Mouse (Mus musculus) MEL (cell line): ENCODE measurements around the gene Vmn1r177. TPM values are rescaled to one million over a fixed set of nuclear protein-coding genes. Genes with fewer than 3 reads are reported as not detected.
"Not testable (repeated sequence)": the region's sequence is repeated elsewhere in the genome, so short reads cannot be mapped to it uniquely, and the experiment has no call there.

Source experiments
- DNase-seq: peaks from one replicate; pipeline ENCODE4 v3.0.0; 2011; ENCODE audit warnings: low read depth, low spot score
- H3K27ac ChIP-seq: 2 replicates; pipeline ENCODE4 v1.5.1; 2012; ENCODE audit warnings: low read depth, mild to moderate bottlenecking, control low read depth, low read length, moderate library complexity; ENCODE audit not compliant: control insufficient read depth
- H3K27me3 ChIP-seq, 2 experiments: fragments of 150-350 bp in 1 of 2; sonication (generic) in 1 of 2; 2 replicates each; pipeline ENCODE4 v1.6.1; 2012; ENCODE audit warnings: low read length in 2 of 2, mild to moderate bottlenecking in 2 of 2, improper control_type of control experiment in 1 of 2, moderate library complexity in 1 of 2; ENCODE audit not compliant: insufficient read depth in 2 of 2, control insufficient read depth in 1 of 2
- H3K36me3 ChIP-seq, 2 experiments: 2 replicates each; pipeline ENCODE4 v1.6.1; 2012 to 2014; ENCODE audit warnings: low read length in 2 of 2, improper control_type of control experiment in 1 of 2, inconsistent platforms in 1 of 2, mild to moderate bottlenecking in 1 of 2; ENCODE audit not compliant: insufficient read depth in 2 of 2, control insufficient read depth in 1 of 2
- H3K4me1 ChIP-seq, 2 experiments: fragments of 150-350 bp in 1 of 2; sonication (generic) in 1 of 2; 2 replicates each; pipeline ENCODE4 v1.6.1; 2012; ENCODE audit warnings: low read length in 2 of 2, improper control_type of control experiment in 1 of 2, mild to moderate bottlenecking in 1 of 2; ENCODE audit not compliant: insufficient read depth in 2 of 2, control insufficient read depth in 1 of 2
- H3K4me3 ChIP-seq, 2 experiments: fragments of 150-350 bp in 1 of 2; sonication (generic) in 1 of 2; 2 replicates each; pipeline ENCODE4 v1.5.1; 2012; ENCODE audit warnings: low read depth in 2 of 2, low read length in 2 of 2, mild to moderate bottlenecking in 2 of 2, moderate library complexity in 2 of 2, control low read depth in 1 of 2, improper control_type of control experiment in 1 of 2; ENCODE audit not compliant: control insufficient read depth in 1 of 2, insufficient read depth in 1 of 2
- H3K79me2 ChIP-seq: 2 replicates; pipeline ENCODE4 v1.6.1; 2012; ENCODE audit warnings: mild to moderate bottlenecking, low read length, moderate library complexity; ENCODE audit not compliant: control insufficient read depth, poor library complexity, insufficient read depth
- H3K9ac ChIP-seq: 2 replicates; pipeline ENCODE4 v1.6.1; 2012; ENCODE audit warnings: low read depth, mild to moderate bottlenecking, control low read depth, low read length, moderate library complexity; ENCODE audit not compliant: control insufficient read depth, poor library complexity, severe bottlenecking
- H3K9me3 ChIP-seq: fragments of 150-350 bp; sonication (generic); replicated peaks from 2 replicates; pipeline ENCODE4 v1.6.1; 2012; ENCODE audit warnings: mild to moderate bottlenecking, low read length, improper control_type of control experiment, moderate library complexity; ENCODE audit not compliant: insufficient read depth
- CTCF ChIP-seq, 3 experiments: IDR thresholded peaks in 2 of 3; conservative IDR thresholded peaks in 1 of 3; 2 replicates each; pipeline ENCODE4 v1.5.1; 2011 to 2012; ENCODE audit warnings: low read length in 3 of 3, low read depth in 2 of 3, mild to moderate bottlenecking in 2 of 3, improper control_type of control experiment in 1 of 3, inconsistent platforms in 1 of 3, mixed read lengths in 1 of 3, moderate library complexity in 1 of 3; ENCODE audit not compliant: control insufficient read depth in 1 of 3, insufficient read depth in 1 of 3, poor library complexity in 1 of 3, severe bottlenecking in 1 of 3
- MAFK ChIP-seq: IDR thresholded peaks from 2 replicates; pipeline ENCODE4 v1.6.1; 2011; ENCODE audit warnings: low read depth, mild to moderate bottlenecking, low read length, improper control_type of control experiment, borderline replicate concordance
- POLR2AphosphoS5 ChIP-seq: IDR thresholded peaks from 2 replicates; pipeline ENCODE4 v1.6.1; 2012; ENCODE audit warnings: low read depth, borderline replicate concordance, mild to moderate bottlenecking, inconsistent platforms, low read length, moderate library complexity, mixed read lengths
- RAD21 ChIP-seq: IDR thresholded peaks from 2 replicates; pipeline ENCODE4 v1.6.1; 2011; ENCODE audit warnings: mild to moderate bottlenecking, low read depth, low read length, improper control_type of control experiment
- USF1 ChIP-seq: IDR thresholded peaks from 2 replicates; pipeline ENCODE4 v1.6.1; 2014; ENCODE audit warnings: low read depth, mild to moderate bottlenecking, inconsistent platforms, low read length, improper control_type of control experiment, moderate library complexity
- ZMIZ1 ChIP-seq: IDR thresholded peaks from 2 replicates; pipeline ENCODE4 v1.6.1; 2012; ENCODE audit warnings: low read depth, mild to moderate bottlenecking, inconsistent platforms, low read length, improper control_type of control experiment, moderate library complexity
- polyA plus RNA-seq, 2 experiments: library from polyadenylated mRNA; stranded (reverse) in 1 of 2; unstranded in 1 of 2; fragments of >175 nt in 1 of 2; fragments of >200 nt in 1 of 2; gene quantifications; 2 replicates each; pipeline versions ENCODE4 v1.2.1 to v1.2.4; 2012; ENCODE audit warnings: low replicate concordance in 2 of 2, low read depth in 1 of 2; ENCODE audit not compliant: insufficient read length in 2 of 2, insufficient read depth in 1 of 2, missing spikeins in 1 of 2
- total RNA-seq: library from RNA; depleted of rRNA; stranded (reverse); fragments of 300-350 nt; gene quantifications from 2 replicates; pipeline ENCODE4 v1.2.3, GENCODE M21; 2012; rRNA removed

Vmn1r177 gene
- total RNA-seq: not detected in 2 replicates
- polyA plus RNA-seq: not detected

GRCm38 (mm10) chr7:23866349-23866748, at the start of gene Vmn1r177:
Gene Vmn1r177, minus strand, starts transcription at chr7:23866449.
- H3K4me1 ChIP-seq, H3K79me2 ChIP-seq, H3K27ac ChIP-seq, H3K9me3 ChIP-seq, H3K4me3 ChIP-seq, DNase-seq, H3K36me3 ChIP-seq, H3K9ac ChIP-seq, H3K27me3 ChIP-seq: not testable (repeated sequence)

- H3K36me3 ChIP-seq: no peaks in the 10 kb centered on the region
- no peak within 1 kb of the TSS for H3K9ac ChIP-seq
- H3K79me2 ChIP-seq: no peaks in the 10 kb centered on the region
- H3K27me3 ChIP-seq: no peaks in the 10 kb centered on the region
- no peak for DNase-seq
- H3K9me3 ChIP-seq: no peaks in the 10 kb centered on the region
- TF ChIP-seq POLR2AphosphoS5 (no peak), CTCF (IDR thresholded peaks at IDR 0.05 in 2 of 3, conservative IDR thresholded peaks at IDR 0.05 in 1 of 3; ENCODE audit: control insufficient read depth in 1 of 3, insufficient read depth in 1 of 3, low read depth in 2 of 3, low read length in 3 of 3, poor library complexity in 1 of 3, severe bottlenecking in 1 of 3) (no peak), MAFK (no peak), RAD21 (no peak), ZMIZ1 (no peak), USF1 (no peak)
- H3K27ac ChIP-seq: no peak within 1 kb of the TSS
- H3K4me3 ChIP-seq: no peak within 1 kb of the TSS
- H3K4me1 ChIP-seq: no peaks in the 10 kb centered on the region
Observed at GRCm38 (mm10) chr7:23891709-23892108, 25.5 kb upstream of the Vmn1r177 start, which contains the start of gene Vmn1r178. Gene Vmn1r178, plus strand, starts transcription at chr7:23892009.

GRCm38 (mm10) chr7:23876918-23877317, 10.7 kb upstream of the Vmn1r177 start:
- H3K27me3 ChIP-seq, H3K36me3 ChIP-seq, H3K79me2 ChIP-seq, DNase-seq, H3K9me3 ChIP-seq, H3K9ac ChIP-seq, H3K4me1 ChIP-seq, H3K27ac ChIP-seq, H3K4me3 ChIP-seq: not testable (repeated sequence)

GRCm38 (mm10) chr7:23837272-23837671, 29.0 kb downstream of the Vmn1r177 start, which contains the start of gene Vmn1r176:
Gene Vmn1r176, minus strand, starts transcription at chr7:23837372.
- not testable (repeated sequence) for H3K4me1 ChIP-seq, H3K9me3 ChIP-seq, H3K36me3 ChIP-seq, H3K9ac ChIP-seq, H3K79me2 ChIP-seq, DNase-seq, H3K27ac ChIP-seq, H3K4me3 ChIP-seq, H3K27me3 ChIP-seq

Other genes with a start within 250 kb of the Vmn1r177 start
- not detected in 2 replicates for gene Vmn1r171, start 235.7 kb downstream of the Vmn1r177 start, total RNA-seq
- gene Vmn1r171, start 235.7 kb downstream of the Vmn1r177 start, polyA plus RNA-seq: not detected
- not detected in 2 replicates for gene Vmn1r172, start 208.1 kb downstream of the Vmn1r177 start, total RNA-seq
- gene Vmn1r172, start 208.1 kb downstream of the Vmn1r177 start, polyA plus RNA-seq: not detected
- gene Vmn1r173, start 165.7 kb downstream of the Vmn1r177 start, total RNA-seq: not detected in 2 replicates
- not detected for gene Vmn1r173, start 165.7 kb downstream of the Vmn1r177 start, polyA plus RNA-seq
- not detected in 2 replicates for gene Vmn1r174, start 114.2 kb downstream of the Vmn1r177 start, total RNA-seq
- not detected for gene Vmn1r174, start 114.2 kb downstream of the Vmn1r177 start, polyA plus RNA-seq
- not detected in 2 replicates for gene Vmn1r175, start 55.8 kb downstream of the Vmn1r177 start, total RNA-seq
- not detected for gene Vmn1r175, start 55.8 kb downstream of the Vmn1r177 start, polyA plus RNA-seq
- not detected in 2 replicates for gene Vmn1r176, start 29.1 kb downstream of the Vmn1r177 start, total RNA-seq
- gene Vmn1r176, start 29.1 kb downstream of the Vmn1r177 start, polyA plus RNA-seq: not detected
- gene Vmn1r178, start 25.6 kb upstream of the Vmn1r177 start, total RNA-seq: not detected in 2 replicates
- gene Vmn1r178, start 25.6 kb upstream of the Vmn1r177 start, polyA plus RNA-seq: not detected
- gene Vmn1r179, start 60.5 kb upstream of the Vmn1r177 start, total RNA-seq: not detected in 2 replicates
- gene Vmn1r179, start 60.5 kb upstream of the Vmn1r177 start, polyA plus RNA-seq: not detected
- gene Vmn1r180, start 84.2 kb upstream of the Vmn1r177 start, total RNA-seq: not detected in 2 replicates
- not detected for gene Vmn1r180, start 84.2 kb upstream of the Vmn1r177 start, polyA plus RNA-seq
- gene Vmn1r181, start 108.2 kb upstream of the Vmn1r177 start, total RNA-seq: not detected in 2 replicates
- gene Vmn1r181, start 108.2 kb upstream of the Vmn1r177 start, polyA plus RNA-seq: not detected
- gene V1rd19, start 135.2 kb upstream of the Vmn1r177 start, total RNA-seq: not detected in 2 replicates
- gene V1rd19, start 135.2 kb upstream of the Vmn1r177 start, polyA plus RNA-seq: not detected
- gene Vmn1r183, start 186.8 kb upstream of the Vmn1r177 start, total RNA-seq: not detected in 2 replicates
- gene Vmn1r183, start 186.8 kb upstream of the Vmn1r177 start, polyA plus RNA-seq: under 1 TPM in 1 of 2 experiments, not detected in 1; 0.03 TPM
- gene Zfp180, start 215.5 kb upstream of the Vmn1r177 start, total RNA-seq: 20.7 and 21.9 TPM in 2 replicates
- 10 to 100 TPM in 1 of 2 experiments, not detected in 1; 21.6 TPM for gene Zfp180, start 215.5 kb upstream of the Vmn1r177 start, polyA plus RNA-seq
- gene Zfp112, start 245.9 kb upstream of the Vmn1r177 start, total RNA-seq: 0.50 and 0.59 TPM in 2 replicates
- gene Zfp112, start 245.9 kb upstream of the Vmn1r177 start, polyA plus RNA-seq: under 1 TPM in 1 of 2 experiments, not detected in 1; 0.84 TPM